Mouse (Mus musculus): ENCODE data around the gene Pik3r1.

Gene Pik3r1

DNA sequence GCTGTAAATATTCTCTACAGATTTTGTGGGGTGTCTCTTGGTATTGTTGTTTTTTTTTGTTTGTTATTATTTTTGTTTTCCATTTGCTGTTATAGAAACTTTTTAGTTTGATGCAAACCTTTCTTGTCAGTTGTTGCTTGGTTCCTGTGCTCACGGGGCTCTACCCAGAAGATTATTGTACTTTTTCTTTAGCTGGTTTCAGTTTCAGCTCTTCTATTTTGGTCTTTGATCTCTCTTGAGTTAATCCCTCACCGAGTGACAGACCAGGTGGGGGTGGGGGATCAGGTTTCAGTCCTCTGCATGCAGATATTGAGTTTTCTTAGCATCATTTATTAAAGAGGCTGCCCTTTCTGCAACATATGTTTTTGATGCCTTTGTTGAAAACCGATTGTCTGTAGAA, 99.2 kb downstream of the Pik3r1 start:
- no peak for DNase-seq

DNA sequence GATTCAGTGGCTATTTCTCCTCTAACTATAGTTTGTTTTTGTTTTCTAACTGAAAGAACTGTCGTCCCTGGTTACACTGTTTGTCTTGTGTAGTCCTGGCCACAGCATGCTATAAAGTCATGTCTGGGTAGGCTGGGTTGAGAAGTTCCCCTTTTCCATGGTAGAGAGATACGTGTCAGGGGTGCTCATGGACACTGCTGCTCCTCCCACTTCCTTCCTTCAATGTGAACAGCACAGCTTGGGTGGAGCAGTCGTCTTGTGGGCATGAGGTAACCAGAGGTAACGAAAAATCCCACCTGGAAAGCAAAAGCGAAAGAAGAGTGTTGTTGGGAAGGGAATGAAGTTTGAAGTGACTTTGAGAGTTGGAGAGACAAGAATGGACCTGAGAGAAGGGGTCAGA, 104.0 kb downstream of the Pik3r1 start:
- no peak for DNase-seq

DNA sequence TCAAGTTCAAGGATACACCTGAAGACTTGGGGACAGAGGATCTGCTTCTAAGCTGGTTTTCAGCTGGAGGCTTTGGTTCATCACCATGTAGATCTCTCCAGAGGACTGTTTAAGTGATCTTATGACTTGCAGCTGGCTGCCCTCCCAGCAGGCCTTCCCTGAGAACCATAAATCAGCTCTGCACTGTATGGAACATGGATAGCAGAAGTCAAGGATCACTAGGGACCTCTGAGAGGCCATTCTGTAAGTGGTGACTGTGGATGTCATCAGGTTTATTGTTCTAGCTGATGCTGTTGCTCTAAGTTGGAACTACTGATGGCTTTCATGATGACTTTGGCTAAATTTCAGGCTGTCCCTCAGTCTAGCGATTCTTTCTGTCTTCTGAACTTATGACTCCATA, 105.1 kb downstream of the Pik3r1 start:
- DNase-seq, result no peak

DNA sequence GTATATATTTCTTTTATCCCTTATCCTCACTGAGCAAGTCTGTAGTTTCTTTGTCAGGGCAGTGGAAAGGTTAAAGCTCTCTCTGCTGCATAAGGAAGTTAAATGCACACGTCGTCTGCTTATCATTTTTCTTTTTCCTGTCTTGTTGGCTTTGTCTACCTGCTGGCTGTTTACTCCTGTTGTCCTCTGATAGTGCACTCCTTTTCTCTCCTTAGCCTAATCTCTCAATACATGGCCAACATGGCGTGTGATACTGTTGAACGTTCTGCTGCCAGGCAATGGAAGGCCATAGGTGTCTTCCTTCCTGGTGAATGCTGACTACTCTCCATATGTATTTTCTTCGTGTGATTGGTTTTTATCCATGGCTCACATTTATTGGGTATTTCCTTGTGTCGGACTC, 106.5 kb downstream of the Pik3r1 start:
- no peak for DNase-seq

DNA sequence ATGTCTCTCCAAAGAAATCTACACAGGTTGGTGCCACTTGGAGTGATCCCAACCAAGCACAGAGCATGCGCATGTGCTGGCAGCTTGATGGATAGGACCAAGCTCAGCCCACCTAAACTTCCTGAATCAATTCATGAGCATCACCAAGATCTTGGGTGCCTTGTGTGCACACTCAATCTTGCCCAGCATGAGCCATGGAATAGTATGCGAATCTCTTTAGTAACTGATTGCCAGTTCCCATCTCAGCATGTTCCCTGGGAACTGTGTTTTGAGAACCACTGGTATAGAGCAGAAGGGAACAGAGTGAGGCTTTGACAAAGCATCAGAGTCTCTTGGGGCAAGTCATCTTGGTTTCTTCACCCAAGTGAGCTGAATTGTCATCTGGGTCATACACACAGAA, 107.8 kb downstream of the Pik3r1 start:
- no peak for DNase-seq

DNA sequence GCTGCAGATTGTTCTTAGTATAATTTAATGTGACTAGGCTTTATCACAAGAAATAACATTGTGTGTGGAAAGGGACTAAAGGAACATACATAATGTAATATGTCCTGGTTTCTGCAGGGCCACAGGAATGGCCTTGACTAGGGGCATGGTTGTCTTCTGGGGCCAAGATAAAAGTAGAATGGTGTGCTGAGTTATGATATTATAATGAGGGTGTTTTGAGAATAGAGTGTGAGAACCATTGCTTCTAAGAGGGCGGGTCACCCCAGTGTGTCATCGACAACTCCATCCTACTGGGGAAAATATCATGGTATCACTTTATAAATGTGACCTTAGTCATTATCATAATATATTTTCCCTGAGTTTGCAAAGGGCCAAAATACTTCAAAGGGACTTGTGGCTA, 115.9 kb downstream of the Pik3r1 start:
- no peak for DNase-seq

DNA sequence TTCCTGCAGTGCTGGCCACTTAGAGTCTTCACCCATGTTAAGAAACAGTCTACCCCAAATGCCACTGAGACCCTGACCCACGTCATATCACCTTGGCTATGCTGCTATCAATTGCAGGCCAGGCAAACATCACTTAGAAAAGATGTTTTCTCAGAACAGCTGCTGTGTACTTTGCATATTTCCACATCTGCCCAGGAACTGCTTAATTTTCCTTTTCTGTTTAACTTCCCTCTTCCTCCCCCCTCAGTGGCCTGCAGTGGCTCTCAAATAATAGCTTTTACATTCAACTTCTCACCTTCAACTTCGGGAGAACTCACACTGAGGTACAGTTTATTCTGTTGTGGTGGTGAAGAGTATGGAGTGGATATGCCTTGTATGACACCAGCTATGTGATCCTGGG, 126.4 kb downstream of the Pik3r1 start:
- no peak for DNase-seq

DNA sequence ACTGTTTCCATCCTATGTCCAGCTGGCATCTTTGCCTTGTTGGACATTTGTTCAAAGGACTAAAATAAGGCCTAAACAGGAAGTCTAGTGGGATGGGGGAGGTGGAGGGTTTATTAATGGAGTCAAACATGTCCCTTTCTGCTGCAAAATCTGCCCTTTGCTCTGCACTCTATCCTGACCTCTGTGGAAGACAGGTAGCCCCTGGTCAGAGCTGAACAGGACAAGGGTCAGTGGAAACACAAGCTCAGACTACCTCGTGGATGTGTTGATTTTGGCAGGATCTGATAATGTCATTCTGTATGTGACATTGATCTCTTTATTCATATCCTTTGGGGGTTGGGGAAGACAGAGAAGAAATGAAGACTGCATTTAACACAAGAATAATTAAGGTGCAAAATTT, 132.2 kb downstream of the Pik3r1 start:
- no peak for DNase-seq

DNA sequence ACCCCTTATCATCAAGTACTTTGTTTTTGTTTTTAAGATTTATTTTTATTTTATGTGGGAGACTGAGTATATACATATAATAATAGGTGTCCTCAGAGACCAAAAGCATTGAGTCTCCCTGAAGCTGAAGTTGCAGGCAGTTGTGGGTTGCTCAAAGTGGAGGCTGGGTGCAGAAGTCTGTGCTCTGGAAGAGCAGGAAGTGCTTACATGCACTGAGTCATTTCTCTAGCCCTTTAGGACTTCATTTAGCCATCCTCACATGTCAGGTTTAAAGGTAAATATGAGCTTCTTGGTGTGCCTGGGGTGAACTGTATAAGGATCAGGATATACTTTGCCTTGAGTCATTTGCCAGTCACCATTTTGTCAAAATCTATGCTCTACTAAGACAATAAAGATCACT, 133.6 kb downstream of the Pik3r1 start:
- no peak for DNase-seq

DNA sequence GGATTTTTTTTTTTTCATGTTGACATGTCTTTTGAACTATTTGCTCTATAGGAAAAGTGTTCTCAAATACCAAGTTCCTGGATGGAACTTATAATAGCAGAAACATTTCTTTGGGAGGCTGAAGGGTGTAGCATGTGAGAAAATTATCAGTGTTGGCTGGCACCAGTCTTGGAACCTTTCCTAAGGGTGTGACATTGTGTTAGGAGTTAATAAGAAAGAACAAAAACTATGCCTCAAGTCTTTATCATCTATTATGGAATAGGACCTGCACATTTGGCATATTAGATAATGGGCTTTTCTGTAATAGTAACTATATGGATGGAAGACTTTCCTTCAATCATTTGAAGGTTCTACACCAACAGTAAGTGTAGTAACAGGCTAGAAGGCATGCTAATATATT, 134.4 kb downstream of the Pik3r1 start:
- DNase-seq, result no peak

DNA sequence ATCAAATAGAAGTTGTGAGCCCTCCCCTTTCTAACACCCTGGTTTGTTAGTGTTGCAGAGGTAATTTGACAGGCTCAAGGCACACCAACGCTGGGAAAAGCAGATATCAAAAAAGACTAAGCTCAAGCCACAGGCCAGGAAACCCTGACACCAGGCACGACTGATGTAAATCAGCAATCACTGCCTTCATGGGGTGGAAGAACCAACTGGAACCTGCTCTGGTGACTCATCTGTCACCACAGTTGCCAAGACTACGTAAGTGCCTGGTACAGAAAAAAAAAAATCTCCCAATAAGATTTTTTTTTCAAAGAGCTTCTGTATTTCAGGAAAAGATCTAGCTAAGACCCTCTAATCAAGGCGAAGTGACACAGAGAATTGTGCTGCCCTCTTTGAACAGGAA, 135.2 kb downstream of the Pik3r1 start:
- DNase-seq, result no peak

DNA sequence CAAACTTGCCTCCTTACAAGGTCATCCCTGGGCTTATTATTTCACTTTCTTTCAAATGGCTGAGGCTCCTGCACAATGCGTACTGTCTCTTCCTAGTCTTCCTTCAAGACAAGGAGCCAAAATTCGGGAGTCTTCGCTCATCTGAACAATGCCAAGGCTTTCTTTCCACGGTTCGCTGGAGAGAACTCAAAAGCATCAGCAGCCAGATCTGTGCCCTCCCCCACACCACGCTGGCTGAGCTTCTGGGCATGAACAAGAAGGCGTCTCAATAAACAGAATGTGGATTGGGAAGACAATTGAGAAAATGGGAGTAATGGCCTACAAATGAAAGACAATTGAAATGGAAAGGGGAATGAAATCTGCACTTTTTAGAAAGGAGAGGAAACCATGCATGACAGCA, 136.5 kb downstream of the Pik3r1 start:
- DNase-seq, result peak; percentile 64

All from retina, postnatal 1 day (tissue).